Mouse (Mus musculus): ENCODE measurements at regions not wholly inside any gene's neighbourhood (a gene's known extent, or its start where the extent isn't known, plus 50 kb on each side); places are given as distances from the start of the nearest gene placed in this dataset.
"Not testable (repeated sequence)": the region's sequence is repeated elsewhere in the genome, so short reads cannot be mapped to it uniquely, and the experiment has no call there.

- no peak for DNase-seq (ENCODE audit: low spot score in 2 of 2)
- intact Hi-C loops (cut with DNase I) = no loop called here
Observed at GRCm38 (mm10) chr3:22285904-22286303, 209.5 kb downstream of the Tbl1xr1 start.

- intact Hi-C loops (cut with DNase I) = no loop called here
- no peak for DNase-seq (ENCODE audit: low spot score in 2 of 2)
Observed at GRCm38 (mm10) chr3:22293466-22293865, 217.0 kb downstream of the Tbl1xr1 start.

GRCm38 (mm10) chr3:22294081-22294480 is 217.6 kb downstream of the Tbl1xr1 start:
- DNase-seq (ENCODE audit: low spot score in 2 of 2); intact Hi-C loops (cut with DNase I): not testable (repeated sequence)

GRCm38 (mm10) chr3:22296925-22297324 is 220.5 kb downstream of the Tbl1xr1 start:
- DNase-seq (ENCODE audit: low spot score in 2 of 2); intact Hi-C loops (cut with DNase I): not testable (repeated sequence)

- intact Hi-C loops (cut with DNase I); DNase-seq (ENCODE audit: low spot score in 2 of 2): not testable (repeated sequence)
Observed at GRCm38 (mm10) chr3:22297831-22298230, 221.4 kb downstream of the Tbl1xr1 start.

- intact Hi-C loops (cut with DNase I) = loop anchor here (10.0 kb wide), 1 partner anchor 1646 kb away; no protein-coding TSS in a partner anchor
Observed at GRCm38 (mm10) chr3:22300553-22300952, 224.1 kb downstream of the Tbl1xr1 start.

GRCm38 (mm10) chr3:22301991-22302517 is 225.6 kb downstream of the Tbl1xr1 start:
- intact Hi-C loops (cut with DNase I) = loop anchor here (10.0 kb wide), 1 partner anchor 1647 kb away; no protein-coding TSS in a partner anchor
- no peak for DNase-seq (ENCODE audit: low spot score in 2 of 2)

More at GRCm38 (mm10) chr3:22300553-22300952, 224.1 kb downstream of the Tbl1xr1 start:
- no peak for DNase-seq (ENCODE audit: low spot score in 2 of 2)

- intact Hi-C loops (cut with DNase I) = loop anchor here (10.0 kb wide), 1 partner anchor 1649 kb away; no protein-coding TSS in a partner anchor
- DNase-seq (ENCODE audit: low spot score in 2 of 2) = no peak
Observed at GRCm38 (mm10) chr3:22304145-22304544, 227.7 kb downstream of the Tbl1xr1 start.

- DNase-seq (ENCODE audit: low spot score in 2 of 2) = no peak
- intact Hi-C loops (cut with DNase I) = loop anchor here (10.0 kb wide), 1 partner anchor 1652 kb away; no protein-coding TSS in a partner anchor
Observed at GRCm38 (mm10) chr3:22306624-22307023, 230.2 kb downstream of the Tbl1xr1 start.

- peak; percentile 46 to 56 for DNase-seq (ENCODE audit: low spot score in 2 of 2)
- intact Hi-C loops (cut with DNase I) = loop anchor here (10.0 kb wide), 1 partner anchor 1654 kb away; no protein-coding TSS in a partner anchor
Observed at GRCm38 (mm10) chr3:22308962-22309361, 232.5 kb downstream of the Tbl1xr1 start.

- intact Hi-C loops (cut with DNase I) = no loop called here
Observed at GRCm38 (mm10) chr3:22316466-22317185, 240.2 kb downstream of the Tbl1xr1 start.

GRCm38 (mm10) chr3:22320425-22320824 is 244.0 kb downstream of the Tbl1xr1 start:
- intact Hi-C loops (cut with DNase I); DNase-seq (ENCODE audit: low spot score in 2 of 2): not testable (repeated sequence)

More at GRCm38 (mm10) chr3:22316466-22317185, 240.2 kb downstream of the Tbl1xr1 start:
- no peak for DNase-seq (ENCODE audit: low spot score in 2 of 2)

- intact Hi-C loops (cut with DNase I) = no loop called here
Observed at GRCm38 (mm10) chr3:22331240-22331639, 254.8 kb downstream of the Tbl1xr1 start.

More at GRCm38 (mm10) chr3:22331240-22331639, 254.8 kb downstream of the Tbl1xr1 start:
- no peak for DNase-seq (ENCODE audit: low spot score in 2 of 2)
